Mouse (Mus musculus) hematopoietic stem cell, adult 5-6 weeks (primary cell): ENCODE data around the gene Sox6. TPM values are rescaled to one million over a fixed set of nuclear protein-coding genes. Genes with fewer than 3 reads are reported as not detected.

Experiments
- ATAC-seq, 2 experiments: fragments of 125-278 bp in 1 of 2; replicated peaks in 1 of 2; 2 replicates each; pipeline ENCODE4 v1.8.0; 2016 to 2017; ENCODE audit warnings: inconsistent platforms in 2 of 2, mild to moderate bottlenecking in 2 of 2, moderate number of reproducible peaks in 2 of 2, low read depth in 1 of 2, moderate TSS enrichment in 1 of 2; ENCODE audit not compliant: low FRiP score in 2 of 2, poor library complexity in 2 of 2, severe bottlenecking in 2 of 2, insufficient read depth in 1 of 2, low TSS enrichment in 1 of 2
- total RNA-seq: library from RNA; stranded (forward); fragments of 172-1452, 232-1000 nt; gene quantifications from 2 replicates; pipeline ENCODE4 v1.2.3, GENCODE M21; 2017

Sox6 gene
- 7.3 and 10.1 TPM in 2 replicates for total RNA-seq

DNA sequence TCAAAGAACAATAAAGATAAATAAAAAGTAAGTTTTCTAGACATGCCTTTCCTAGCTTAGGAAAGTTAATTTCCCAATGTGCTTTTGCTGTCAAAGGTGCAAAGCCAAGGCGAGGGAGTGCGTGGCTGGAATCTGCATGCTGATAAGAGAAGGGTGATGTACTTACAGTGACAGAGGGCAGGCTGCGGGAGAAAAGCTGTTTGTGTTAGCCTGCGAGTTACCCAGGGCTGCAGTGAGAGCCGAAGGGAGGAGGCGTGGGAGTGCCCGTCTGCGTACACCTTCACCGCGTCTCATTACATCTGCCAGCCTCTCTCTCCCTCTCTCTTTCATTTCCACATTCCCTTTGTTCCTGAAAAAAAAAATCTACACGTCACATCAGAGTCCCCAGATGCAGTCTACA, at the start of gene Sox6:
Sox6 (minus strand) TSS at position 286 of the 400 bp plus-strand sequence.
- ATAC-seq = no peak

DNA sequence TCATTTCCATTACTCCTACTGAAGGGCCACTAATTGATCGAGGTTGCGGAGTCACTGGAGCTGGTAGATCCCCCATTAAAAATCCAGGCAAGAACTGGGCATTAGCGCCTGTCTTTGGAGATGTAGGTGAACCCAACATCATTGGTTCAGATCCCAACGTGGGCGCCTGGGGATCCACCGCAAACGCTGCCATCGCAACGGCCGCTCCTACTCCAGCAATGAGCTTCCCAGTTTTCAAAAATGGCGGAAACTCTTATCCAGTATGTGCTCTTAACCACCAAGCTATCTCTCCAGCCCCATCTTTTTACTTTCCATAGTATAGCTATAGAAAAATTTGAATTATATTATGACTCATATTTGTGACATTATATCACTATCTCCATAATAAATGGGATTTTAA, 45.8 kb upstream of the Sox6 start, which contains the start of gene Gm4353:
Gm4353 (minus strand) TSS at position 270 of the 400 bp plus-strand sequence.
- ATAC-seq = peak; percentile 67 to 91; a peak in 3 of 4 replicates

DNA sequence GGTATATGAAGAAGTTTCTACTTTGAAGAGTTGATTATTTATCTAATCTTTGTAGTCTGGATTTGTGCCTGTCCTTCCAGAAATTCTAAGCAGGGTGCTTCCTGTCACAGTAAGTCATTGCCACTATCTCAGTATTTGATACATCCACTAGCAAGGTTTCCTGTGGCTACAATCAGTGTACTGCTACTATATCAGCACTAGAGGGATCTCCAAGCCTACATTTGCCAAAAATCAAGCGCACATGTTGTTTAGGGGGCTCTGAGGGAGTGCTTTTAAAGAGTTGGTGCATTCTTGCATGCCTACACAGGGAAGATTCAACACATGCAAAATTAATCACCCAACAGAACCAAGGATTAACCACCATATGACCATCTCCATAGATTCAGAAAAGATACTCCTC, 22.1 kb upstream of the Sox6 start:
- no peak for ATAC-seq

DNA sequence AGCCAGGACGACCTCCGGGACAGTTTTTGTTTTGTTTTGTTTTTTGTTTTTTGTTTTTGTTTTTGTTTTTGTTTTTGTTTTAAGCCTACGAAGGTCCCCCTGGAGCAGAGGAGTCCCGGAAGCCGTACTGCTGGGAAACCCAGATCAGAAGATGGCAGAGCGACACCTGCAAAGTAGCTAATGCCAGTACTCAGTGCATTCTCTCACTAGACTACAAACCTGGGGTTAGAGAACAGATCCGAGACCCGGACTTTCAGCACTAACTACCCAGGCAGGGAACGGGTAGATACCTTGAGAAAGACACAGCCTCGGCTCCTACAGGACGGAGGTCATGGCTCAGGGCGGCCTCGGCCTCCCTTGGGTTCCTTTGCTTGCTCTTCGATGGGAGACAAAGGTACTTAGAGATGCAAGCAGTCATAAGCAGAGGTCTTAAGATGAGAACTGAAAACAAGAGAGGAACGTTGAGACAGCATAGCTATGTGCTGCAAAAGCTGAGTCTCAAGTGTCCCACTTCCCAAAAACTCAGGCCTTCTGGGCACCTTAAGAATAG, 1.9 kb upstream of the Sox6 start:
- ATAC-seq = no peak

DNA sequence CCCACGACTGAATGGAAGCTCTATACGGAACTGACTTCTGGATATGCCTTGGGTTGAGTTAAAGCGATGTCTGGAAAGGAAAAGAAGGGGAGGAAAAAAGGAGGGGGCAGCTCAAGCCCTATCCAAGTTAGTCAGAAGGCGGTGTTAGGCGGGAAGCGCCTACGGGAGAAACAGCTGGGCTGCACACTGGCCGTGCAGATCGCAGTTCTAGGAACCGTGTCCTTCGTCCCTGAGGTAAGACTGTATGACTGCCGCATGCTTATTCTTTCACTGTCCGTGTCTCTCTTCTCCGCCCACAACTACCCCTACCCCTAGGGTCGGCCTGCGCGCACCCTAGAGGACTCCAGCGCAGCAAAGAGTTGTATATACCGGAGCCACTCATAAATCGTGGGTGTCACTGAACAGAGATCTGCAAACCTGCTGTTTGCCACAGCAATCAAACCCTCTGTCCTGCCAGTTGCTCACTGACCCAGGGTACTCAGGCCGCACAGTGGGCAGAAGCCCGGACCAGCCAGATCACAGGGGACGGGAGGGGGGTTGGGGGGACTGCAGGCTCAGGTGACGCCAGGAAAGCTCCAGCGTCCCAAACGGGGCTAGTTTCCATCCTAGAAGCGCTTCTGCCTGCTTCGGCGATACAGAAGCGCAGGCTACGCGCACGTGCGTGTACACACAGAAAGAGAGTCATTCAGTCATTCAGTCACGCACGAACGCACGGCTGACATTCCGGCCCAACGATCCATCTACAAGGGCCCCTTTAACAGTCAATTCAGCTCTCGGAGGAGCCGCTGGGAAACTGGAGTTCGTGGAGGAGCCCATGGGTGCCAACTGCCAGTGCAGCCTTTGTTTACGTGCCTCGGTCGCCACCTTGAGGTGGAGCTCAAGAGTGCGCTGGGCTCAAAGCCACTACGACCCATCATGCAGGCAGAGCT, 1.2 kb upstream of the Sox6 start:
- ATAC-seq = peak; percentile 86 to 95

DNA sequence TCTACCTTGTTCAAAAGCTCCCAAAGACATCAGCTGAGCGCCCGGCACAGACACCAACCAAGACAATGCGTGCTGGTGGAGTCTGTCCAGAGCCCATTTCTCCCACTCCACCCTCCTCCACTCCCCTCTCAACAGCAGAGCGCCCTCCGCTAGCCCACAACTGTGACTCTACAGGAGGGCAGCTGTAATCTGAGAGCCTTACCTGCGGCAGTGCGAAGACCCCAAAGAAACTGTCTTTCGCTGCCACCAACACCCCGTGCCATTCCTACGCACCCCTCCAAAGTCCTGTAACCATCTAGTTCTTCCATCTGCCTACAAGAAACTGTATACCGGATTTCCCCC, 571 bp upstream of the Sox6 start, which contains the start of gene 1110004F10Rik:
1110004F10Rik (plus strand) TSS at position 202 of the 342 bp plus-strand sequence.
- 0 out of 4 replicates have a peak, but pooled peaks have one; percentile 5 to 7 for ATAC-seq

DNA sequence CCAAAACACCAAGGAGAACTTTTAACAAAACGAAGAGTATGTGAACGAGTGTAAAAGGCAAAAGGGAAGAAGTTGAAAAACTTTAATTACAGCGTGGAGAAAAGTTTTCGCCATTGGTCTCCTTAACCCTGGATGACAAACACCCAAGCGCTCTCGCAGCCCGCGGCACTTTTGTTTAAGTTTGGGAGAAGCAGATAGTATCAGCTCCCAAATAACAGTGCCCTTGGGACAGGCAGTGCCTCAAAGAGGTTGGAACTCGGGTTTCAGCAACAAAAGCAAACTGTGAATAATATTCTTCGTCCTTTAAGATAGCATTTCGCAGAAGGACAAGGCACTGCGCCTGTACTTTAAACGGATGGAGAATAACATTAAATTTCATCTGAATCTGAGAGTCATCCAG, 572 bp downstream of the Sox6 start:
- ATAC-seq = no peak

DNA sequence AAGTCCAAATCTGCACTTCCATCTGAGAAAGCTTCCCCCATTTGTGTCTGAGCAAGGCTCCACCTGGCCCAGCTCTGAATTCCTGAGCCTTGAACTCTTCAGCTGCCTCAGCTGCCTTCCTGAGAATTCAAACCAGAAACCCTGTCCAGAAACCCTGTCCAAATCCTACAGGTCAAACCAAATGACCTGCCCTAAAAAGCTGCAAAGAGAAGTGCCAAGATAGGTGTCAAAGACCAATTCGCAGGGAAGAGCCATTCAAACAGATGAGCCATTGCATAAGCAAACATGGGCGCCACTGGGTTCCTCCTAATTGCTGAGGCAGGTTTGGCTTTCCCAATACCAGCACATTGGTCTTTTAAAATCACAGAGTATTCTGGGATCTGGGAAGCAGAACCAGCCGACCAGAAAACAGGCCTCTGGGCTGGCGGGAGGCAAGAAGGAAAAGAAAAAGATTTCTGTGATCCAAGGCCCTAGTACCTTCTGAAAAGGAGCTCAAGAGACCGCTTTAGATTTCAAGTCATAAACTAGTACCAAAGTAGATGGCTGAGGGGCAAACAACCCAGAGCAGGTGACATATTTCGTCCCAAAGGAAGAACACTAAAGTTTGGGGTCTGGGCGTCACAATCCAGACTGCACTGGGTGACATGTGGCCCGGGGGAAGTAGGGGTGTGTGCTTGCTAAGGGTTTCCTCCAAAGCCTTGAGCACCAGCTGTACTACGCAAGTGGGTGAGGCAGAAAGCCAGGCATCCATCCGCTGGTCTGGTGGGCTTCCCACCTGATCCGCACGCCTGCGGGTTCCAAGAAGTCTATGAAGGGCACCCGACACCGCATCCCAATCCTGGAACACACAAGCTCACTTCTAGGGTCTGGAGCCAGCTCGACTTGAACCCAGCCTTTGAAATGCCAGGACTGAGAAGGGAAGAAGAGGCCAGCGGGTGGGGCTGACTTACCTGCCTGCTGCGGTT, 1.7 kb downstream of the Sox6 start:
- no peak for ATAC-seq

DNA sequence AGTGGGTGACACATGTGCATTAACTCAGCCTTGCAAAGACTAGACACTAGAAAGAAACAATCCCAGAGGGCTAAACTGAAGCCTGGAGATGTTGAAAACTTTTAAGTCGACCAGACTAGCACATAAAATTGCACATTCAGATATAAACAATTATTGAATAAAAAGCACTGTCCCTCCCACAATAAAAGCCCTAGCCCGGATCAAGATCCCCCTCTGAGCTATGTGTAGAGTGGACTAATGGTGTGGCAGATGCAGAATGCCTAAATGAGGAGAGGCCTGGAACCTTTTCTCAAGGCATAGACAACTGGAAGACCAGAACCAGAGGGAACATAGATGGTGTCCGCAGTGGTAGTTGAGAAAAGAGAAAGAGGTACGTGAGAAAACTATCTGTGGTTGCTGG, 3.1 kb downstream of the Sox6 start:
- no peak for ATAC-seq

DNA sequence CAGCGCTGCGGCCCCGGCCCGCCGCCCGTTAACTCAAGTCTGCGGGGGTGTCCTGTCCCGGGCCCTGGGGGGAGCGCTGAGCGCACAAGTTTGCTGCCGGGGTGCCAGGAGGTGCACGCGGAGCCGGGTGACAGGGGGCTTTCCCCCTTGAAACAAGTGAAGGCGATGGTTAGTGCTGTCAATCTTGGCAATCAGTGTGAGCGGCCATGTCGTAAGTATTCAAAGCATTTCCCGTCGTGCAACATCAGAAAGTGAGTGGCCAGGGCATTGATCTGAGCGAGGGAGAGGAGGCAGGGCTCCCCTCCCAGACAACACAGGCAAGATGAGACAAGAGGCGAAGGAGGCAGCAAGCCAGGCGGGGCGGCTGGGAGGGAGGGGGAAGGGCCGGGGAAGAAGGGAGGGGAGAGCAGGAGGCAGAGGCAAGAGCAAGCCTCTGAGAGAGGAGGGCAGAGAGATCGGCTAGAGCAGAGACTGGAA, 4.3 kb downstream of the Sox6 start:
- ATAC-seq = no peak

DNA sequence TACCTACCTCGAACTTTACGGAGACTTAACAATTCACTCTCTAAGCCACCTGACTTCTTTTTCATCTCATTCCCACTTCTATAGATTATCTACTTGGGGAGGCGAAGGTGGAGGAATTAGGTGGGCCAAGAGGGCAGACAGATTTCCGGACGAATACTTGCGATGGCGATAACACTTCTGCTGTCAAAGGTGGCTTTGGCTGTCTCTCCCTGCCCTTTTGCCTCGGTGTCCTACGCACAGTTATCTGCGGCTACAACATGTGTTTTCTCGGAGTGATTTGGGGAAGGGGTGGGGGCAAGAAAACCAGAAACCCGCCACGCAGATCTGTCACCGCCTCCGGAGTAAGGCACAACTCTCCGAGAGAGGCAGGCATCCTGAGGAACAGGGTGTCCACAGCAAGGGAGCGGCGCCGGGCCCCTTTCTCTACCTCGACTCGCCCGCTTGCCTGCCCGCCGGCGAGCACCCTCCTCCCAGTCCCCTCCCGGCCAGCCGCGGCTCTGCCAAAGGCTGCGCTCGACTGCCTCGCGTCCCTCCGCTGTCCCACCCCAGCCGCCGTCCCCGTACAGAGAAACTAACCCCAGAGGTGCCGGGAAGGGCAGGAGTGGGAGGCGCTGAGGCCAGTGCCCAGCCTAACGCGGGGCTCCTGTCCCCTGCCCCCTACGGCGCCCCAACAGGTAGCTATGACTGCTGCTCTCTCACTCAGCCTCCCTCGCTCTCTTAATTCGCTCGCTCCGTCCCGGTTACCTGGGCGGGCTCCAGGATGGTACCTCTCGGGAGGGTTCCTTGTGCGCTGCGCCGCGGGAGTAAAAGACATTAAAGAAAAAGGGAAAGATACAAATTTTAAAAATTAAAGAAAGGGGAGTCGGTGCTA, 5.0 kb downstream of the Sox6 start:
- ATAC-seq = peak in 1 of 2 experiments; percentile 13; a peak in 2 of 4 replicates

DNA sequence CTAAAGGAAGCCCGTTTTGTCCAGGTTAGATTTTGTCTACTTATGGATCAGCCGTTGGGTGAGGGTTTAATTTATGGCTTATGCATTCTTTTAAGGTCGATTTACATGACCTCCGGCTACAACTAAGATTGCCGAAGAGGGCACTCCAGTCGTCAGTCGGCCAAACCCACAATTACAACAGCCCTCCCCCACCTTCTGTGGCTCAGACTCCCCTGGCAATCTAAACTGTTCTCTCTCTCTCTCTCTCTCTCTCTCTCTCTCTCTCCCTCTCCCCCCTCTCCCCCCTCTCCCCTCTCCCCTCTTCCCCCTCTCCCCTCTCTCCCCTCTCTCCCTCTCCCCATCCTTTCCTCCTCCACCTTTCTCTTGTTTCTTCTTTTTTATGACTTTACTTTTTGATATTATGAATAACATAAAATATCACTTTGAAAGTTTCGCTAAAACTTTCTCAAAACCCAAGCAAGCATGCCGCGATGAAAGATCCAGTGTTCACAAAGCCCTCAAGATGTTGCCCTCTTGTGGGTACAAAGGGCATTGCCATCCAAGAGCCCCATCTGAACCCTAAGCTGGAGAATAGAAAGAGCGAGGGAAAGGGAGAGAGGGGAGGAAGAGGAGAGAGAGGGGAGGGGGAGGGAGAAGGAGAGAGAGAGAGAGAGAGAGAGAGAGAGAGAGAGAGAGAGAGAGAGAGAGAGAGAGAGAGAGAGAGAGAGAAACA, 5.8 kb downstream of the Sox6 start:
- ATAC-seq = peak in 1 of 2 experiments; percentile 58; a peak in 2 of 4 replicates

DNA sequence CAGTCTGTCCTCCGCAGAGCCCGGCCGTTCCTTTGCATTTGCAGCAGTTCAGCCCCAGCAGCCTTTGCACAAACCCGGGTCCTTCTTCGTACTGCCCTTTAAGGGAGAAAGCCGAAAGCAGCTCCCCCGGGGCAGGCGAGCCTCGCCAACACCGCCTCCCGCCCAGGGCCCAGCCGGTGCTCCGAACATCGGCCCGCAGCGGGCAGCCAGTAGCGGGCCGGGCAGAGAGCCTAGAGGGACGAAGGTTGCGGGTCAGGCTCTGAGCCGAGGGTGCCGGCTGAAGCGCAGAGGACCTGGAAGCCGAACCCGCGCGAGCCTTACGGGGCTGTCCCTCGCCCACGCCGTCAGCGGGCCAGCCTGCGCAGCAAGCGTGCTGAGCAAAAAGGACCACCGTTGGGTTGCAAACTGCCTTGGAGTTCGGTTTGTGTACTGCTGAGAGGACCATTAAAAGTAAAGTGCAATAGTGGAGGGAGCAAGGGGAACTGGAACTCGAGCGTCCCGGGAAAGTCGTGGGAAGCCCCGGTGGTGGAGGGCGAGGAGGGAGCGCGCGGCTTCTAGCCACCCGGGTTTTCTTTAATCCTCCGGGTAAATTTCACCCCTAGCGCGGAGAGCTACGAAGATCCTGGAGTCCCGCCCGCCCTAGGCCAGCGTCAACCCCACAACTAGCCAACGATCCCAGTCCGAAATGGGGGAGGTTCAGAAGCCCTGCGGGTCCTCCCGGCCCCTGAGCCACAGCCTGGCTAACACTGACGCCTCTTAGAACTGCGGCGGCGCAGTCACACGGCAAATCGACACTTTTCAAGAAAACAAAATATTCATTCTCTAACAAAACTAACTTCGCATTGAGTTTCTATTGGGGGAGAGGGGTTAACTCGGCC, 6.6 kb downstream of the Sox6 start:
- ATAC-seq = peak; percentile 29; a peak in 3 of 4 replicates

DNA sequence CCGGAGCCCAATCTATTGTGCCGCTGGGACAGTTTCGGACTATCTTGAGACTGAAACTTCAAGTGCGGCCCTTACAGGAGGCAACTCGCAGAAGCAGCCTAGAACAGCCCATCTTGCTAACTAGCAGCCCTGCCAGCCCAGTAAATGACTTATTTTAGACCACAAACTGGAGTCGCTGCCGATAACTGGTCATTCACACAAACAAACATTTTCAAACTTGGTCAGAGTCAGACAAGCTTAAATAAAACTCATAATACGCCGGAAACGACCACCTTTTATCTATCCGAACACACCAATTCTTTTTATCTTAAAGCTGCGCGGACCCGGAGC, 7.2 kb downstream of the Sox6 start:
- 0 out of 4 replicates have a peak, but pooled peaks of 1 of the 2 experiments have one; percentile 8 for ATAC-seq
